Mouse (Mus musculus) heart, adult 11 months (tissue): ENCODE results near the gene Ripk4.

Experiments
- DNase-seq: peaks from one replicate; pipeline ENCODE4 v3.0.0; 2022

The Ripk4 gene

DNA sequence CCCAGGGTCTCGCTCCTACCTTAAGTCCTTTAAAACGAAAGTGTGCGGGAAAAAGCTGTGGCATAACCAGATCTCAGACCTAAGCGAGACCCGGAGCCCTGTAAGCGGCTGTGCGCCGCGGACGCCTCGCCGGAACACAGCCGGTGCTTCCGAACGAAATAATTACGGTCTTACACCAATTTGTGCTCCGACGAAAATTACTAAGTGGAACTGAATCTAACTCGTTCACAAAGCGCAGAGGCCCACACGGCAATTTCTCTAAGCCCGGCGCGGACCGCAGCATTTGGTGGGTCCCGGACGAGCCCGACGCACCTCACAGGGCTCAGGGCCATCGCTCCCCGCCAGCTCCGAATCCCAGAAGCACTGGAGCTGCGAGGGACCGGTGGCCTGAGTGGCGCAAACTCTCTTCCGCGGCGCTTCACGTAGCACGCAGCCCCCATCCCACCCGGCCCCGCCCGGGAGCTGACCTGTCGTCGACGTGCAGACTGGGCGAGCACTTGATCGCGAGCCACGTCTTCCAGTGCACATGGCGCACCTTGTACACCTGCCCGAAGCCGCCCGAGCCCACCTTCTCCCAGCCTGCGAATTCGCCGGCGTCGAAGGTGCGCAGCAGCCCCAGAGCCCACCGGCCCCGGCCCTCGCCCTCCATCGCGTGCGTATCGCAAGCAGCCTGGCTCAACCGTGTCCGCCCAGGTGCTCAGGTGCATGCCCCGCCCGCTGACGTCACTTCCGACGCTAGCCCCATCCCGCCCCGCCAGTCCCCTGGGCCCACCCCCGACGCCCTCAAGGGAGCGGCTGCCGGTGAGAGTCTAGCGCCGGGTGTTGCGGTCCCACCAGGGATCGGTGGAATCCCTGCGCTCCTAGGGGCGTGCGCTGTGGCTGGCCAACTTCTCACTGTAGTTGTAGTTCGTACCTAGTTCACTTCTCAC is at the start of gene Ripk4:
TSS of gene Ripk4 (minus strand) at position 727 of the 929 bp plus-strand sequence.
- peak; percentile 82 for DNase-seq

GRCm38 (mm10) chr16:97808881-97809280 is 45.3 kb upstream of the Ripk4 start:
- DNase-seq, result no peak

GRCm38 (mm10) chr16:97805646-97806045 is 42.1 kb upstream of the Ripk4 start:
- no peak for DNase-seq

- peak; percentile 95 for DNase-seq
Observed at GRCm38 (mm10) chr16:97804680-97805547, 41.3 kb upstream of the Ripk4 start.

- DNase-seq, result peak; percentile 22
Observed at GRCm38 (mm10) chr16:97797950-97798869, 34.6 kb upstream of the Ripk4 start.

DNA sequence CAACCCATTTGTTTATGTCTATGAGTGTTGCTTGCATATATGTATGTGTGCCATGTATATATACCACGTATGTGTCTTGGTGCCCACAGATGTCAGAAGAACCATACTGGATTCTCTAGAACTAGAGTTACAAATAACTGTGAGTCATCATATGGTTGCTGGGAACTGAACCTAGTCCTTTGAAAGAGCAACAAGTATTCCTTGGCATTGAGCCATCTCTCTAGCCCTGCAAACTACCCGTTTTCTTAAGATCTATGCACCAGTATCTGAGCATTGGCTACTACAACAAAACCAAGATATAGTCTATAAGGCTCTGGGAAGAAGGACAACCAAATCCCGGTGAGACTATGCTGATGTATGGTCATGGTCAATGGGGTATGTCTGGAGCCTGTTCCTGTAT is 33.6 kb upstream of the Ripk4 start:
- no peak for DNase-seq

DNA sequence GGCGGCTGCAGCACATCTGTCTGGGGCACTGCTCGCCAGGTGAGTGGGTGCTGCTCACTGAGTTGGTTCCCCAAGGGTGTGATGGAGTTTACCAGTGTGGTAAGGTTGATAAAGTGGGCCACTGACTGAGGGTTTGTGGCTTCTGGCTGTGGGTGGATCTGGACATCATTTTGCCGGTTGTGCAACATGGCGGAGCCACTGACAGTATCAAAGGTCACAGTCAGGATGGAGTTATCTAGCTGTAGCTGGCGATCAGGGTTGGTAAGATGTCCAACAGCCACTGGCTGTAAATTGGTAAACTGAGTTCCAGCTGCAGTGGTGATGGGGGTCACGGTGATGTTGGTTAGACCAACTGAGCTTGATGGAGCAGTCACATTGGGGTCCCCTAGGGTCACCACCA is 30.7 kb upstream of the Ripk4 start:
- peak; percentile 77 for DNase-seq

GRCm38 (mm10) chr16:97783057-97783456 is 19.5 kb upstream of the Ripk4 start:
- DNase-seq, result no peak

DNA sequence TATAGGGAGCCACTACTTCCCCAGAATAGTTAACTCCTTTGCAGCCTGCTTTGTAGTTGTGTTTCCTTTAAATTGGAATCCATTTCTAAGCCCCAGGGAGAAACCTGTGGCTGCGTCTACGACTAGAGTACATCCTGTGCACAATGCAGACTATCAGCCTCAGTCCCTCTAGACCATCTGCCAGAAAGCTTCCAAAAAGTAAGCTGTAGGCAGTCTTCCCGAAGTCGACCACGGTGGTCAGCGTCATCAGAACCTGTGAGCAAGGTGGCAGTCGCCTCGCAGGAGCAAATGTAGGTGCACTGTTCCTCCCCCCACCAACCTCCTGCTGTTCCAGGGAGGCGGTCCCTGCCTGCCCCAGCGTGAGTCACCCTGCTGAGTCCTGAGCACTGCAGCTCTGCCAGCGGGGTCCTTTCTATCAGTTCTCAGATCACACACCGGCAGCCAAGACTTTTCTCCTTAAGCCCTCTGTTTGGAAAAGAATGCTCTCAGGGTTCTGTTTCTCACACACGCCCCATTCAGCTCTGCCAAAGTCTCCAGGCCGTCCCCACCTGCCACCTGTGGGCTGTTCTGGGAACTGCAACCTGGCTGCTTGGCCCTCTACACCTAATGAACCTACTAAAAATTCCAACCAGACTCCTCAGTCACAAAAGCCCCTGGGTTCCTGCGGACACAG is 14.9 kb upstream of the Ripk4 start:
- DNase-seq, result peak; percentile 95

DNA sequence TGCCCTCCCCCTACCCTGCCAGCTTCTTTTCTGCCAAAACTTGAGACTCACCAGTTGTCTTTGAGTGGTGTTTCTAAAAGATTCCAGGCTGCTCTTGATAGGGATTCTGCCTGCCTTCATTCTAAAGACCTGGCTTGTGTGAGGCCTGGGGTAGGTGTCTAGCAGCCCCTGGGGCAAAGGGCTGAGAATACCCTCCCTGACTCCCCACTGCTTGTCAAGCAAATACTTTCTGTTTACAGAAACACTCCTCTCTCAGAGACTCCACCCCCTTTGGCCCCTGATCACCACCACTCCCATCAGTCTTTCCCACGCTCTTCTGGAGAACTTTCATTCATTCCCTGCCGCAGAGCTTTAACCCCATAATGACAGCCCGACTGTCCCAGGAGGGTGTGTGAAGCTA is 2.9 kb upstream of the Ripk4 start:
- peak; percentile 81 for DNase-seq

- DNase-seq, result peak; percentile 55
Observed at GRCm38 (mm10) chr16:97764626-97765025, 1.0 kb upstream of the Ripk4 start.

DNA sequence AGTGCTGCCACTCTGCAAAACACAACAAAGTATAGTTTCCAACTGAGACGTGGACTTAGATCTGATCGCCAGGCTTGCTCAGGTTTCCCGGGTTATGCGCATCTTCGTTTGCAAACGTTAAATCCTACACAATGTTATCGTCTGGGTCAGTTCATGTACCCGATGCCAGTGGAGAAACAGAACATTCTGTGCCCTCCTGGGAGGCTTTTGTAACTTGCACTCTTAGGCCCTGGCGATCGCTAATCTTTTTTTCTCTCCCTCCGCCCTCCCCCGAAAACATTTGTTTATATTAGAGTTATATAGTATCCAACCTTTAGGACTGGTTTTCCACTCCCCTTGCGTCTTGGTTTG is 378 bp upstream of the Ripk4 start:
- DNase-seq, result peak; percentile 63

DNA sequence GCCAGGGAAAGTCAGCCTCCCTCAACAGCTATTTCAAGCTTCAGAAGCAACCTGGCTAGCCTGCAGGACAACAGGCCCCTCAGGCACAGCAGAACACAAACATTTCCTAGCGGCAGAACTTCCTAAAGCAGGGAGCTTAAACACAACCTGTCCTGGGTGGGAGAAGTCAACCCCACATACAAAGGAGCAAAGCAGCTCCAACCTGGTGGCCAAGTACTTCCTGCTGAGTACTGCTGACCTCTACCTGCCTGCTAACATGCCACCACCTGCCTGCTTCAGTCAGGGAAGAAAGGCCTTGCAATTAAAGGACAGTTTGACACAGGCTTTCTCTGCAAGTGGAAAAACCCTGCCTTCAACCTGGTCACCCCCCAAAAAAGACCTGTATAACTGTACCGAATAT is 1.8 kb downstream of the Ripk4 start:
- DNase-seq, result peak; percentile 78

DNA sequence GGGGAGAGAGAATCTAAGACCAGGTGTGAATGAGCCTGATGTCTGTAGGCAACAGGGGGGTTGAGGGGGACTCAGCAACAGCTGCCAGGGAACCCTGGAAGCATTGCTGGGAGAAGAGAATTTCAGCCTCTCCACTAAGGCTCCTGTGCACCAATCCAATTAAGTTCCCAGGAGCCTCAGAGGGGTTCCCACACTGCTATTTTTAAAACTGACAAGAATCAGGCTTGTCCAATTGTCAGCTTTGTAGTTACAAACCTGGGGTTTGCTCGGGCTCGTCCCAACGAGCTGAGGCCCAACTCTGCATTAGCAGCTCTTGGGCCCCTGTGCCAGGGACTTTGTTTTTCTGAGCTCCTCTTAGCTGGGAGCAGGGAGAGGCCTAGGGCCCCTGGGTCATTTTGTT is 3.9 kb downstream of the Ripk4 start:
- DNase-seq, result peak; percentile 57

DNA sequence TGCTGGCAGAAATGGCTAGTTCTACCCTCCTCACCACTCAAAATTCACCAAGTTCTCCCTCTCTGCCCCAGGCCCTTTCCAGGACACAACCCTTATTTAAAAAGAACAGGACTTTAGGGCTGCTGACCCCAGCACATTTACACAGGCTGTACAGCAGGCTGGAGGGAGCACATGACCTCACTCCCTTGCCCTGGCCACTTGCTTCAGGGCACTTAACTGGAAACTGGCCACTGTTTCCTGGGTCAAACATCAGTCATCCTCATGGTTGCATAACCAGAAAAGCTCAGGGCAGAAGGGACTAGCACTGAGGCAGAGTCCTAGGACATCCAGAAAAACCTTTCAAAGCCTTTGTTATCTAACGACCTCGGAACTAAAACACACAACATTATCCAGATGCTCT is 5.3 kb downstream of the Ripk4 start:
- DNase-seq, result no peak

GRCm38 (mm10) chr16:97756460-97756859 is 7.1 kb downstream of the Ripk4 start:
- DNase-seq, result peak; percentile 10

GRCm38 (mm10) chr16:97752316-97752941 is 11.2 kb downstream of the Ripk4 start:
- no peak for DNase-seq

- peak; percentile 99 for DNase-seq
Observed at GRCm38 (mm10) chr16:97751884-97752283, 11.7 kb downstream of the Ripk4 start.

DNA sequence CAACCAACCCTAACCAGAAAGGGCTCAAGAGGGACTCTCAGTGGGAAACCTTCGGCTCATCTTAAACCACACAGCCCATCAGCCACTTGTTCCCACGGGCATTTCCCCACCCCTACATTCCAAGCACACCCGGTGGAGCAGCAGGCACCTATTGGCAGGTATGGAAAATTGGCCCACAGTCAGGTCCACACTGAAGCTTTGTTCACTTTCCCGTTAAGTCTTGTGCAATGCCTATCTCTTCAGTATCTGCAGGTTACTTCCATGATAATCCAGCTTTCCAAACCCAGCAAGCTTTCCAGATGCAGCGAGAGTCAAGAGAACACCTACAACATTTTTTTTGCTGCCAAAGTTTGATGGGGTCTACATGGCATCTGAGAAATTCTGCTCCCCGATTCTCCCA is 15.2 kb downstream of the Ripk4 start:
- DNase-seq, result no peak

DNA sequence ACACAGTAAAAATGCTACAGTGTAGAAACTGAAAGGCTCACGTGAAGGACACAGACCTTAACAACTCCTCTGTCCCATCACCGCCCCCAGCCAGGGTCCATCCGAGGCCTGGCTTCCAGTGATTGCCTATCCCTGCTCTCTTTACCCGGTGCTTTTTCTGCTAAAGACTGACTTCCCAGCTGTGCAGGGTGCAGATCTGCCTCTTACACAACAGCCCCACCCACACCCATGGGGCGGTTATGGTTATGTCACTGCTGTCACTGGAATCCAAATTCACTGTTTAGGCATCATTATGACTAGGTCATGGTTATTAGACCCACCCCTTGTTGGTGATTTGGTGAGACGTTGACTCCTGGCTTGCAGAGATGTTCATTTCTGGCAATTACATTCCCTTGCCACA is 25.6 kb downstream of the Ripk4 start:
- DNase-seq, result peak; percentile 96

- no peak for DNase-seq
Observed at GRCm38 (mm10) chr16:97736562-97736961, 27.0 kb downstream of the Ripk4 start.
